Mouse (Mus musculus) cortical plate, adult 2 months (tissue): Measurements from ENCODE around the gene Nrxn1. TPM values are rescaled to one million over a fixed set of nuclear protein-coding genes. Genes with fewer than 3 reads are reported as not detected.
"Not testable (repeated sequence)": the region's sequence is repeated elsewhere in the genome, so short reads cannot be mapped to it uniquely, and the experiment has no call there.

ENCODE experiments used
- H3K27ac ChIP-seq: fragments of 200-500 bp; 2 replicates; pipeline ENCODE4 v1.5.1; 2012; ENCODE audit warnings: low read length, control low read depth, inconsistent platforms; ENCODE audit not compliant: insufficient read depth
- H3K4me1 ChIP-seq: fragments of 200-500 bp; 2 replicates; pipeline ENCODE4 v1.6.1; 2011; ENCODE audit warnings: low read length; ENCODE audit not compliant: control insufficient read depth, insufficient read depth
- H3K4me3 ChIP-seq: fragments of 200-500 bp; 2 replicates; pipeline ENCODE4 v1.5.1; 2011; ENCODE audit warnings: mild to moderate bottlenecking, low read length, control low read depth; ENCODE audit not compliant: insufficient read depth
- CTCF ChIP-seq: fragments of 200-500 bp; IDR thresholded peaks from 2 replicates; pipeline ENCODE4 v1.5.1; 2011; ENCODE audit warnings: mild to moderate bottlenecking, control low read depth, low read length; ENCODE audit not compliant: insufficient read depth; ENCODE audit errors: extremely low read depth
- POLR2A ChIP-seq: fragments of 200-500 bp; IDR thresholded peaks from 2 replicates; pipeline ENCODE4 v1.6.1; 2011; ENCODE audit warnings: mild to moderate bottlenecking, low read length, control low read depth; ENCODE audit not compliant: insufficient read depth; ENCODE audit errors: extremely low read depth
- polyA plus RNA-seq: library from polyadenylated mRNA; depleted of rRNA; stranded (reverse); fragments of >200 nt; gene quantifications from 2 replicates; pipeline ENCODE4 v1.2.3, GENCODE M21; 2012

Nrxn1 gene
- polyA plus RNA-seq, 1 experiment: 244 TPM

DNA sequence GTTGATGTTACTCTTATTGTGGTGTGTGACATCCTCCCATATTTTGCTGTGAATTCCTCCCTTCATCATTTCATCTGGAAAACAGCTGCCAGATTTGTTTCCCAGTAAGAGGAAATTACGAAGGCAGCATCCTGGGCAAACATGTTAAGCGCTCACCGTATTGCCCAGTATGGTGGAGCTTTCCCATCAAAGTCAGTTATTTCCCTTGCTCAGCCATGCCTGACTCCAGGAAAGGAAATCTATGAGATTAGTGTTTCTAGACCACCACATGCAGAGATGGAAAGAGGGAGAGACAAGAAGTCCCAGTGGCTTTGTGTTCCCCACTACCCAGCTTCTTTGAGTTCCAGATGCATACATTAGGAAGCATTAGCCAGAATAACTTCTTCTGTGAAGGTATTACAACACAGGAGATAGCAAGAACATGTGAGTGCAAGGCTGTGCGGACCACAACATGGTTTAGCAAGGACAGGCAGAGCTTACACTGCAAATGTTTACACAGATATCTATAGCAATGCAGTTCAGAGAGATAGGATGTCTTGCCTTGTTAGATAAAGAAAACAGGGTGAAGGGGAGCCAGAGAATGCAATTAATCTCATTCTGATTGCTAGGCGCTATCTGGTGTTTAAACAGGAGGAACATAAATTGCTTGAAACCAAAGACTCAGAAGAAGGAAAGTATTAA lies 839.3 kb downstream of the Nrxn1 start:
- peak overlapping the region; percentile 46; the same call in 1 of the 2 replicates for H3K27ac ChIP-seq
- TF ChIP-seq CTCF (no peak), POLR2A (no peak)
- H3K4me1 ChIP-seq: peaks cover 7% of the 10 kb centered on the region
- H3K4me3 ChIP-seq: no peak overlapping the region

DNA sequence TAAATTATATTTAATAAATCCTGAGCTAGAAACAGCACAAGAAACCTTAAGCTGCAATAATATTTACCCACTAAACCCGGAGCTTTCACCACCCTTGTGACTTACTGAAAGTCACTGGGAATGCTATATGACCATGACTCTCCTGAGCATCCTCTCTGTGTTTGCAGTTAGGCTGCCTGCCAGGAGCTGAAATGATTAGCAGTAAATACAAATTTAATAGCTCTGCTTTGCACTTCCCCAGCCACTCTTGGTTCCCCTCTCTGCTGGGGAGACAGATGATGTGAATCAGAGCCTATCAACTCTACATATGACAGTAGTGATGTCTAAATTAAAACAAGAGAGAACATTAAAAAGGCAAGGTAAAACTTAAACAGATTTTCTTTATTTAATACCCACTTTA lies 840.7 kb downstream of the Nrxn1 start:
- peaks cover 7% of the 10 kb centered on the region for H3K4me1 ChIP-seq
- TF ChIP-seq POLR2A: no peak
- H3K4me3 ChIP-seq: no peak overlapping the region
- no peak overlapping the region for H3K27ac ChIP-seq

GRCm38 (mm10) chr17:90247071-90247849 lies 845.6 kb downstream of the Nrxn1 start:
- peak overlapping the region; percentile 35; the same call in 1 of the 2 replicates for H3K27ac ChIP-seq
- H3K4me1 ChIP-seq: peaks cover 5% of the 10 kb centered on the region
- TF ChIP-seq POLR2A (no peak), CTCF (no peak)
- H3K4me3 ChIP-seq: no peak overlapping the region

DNA sequence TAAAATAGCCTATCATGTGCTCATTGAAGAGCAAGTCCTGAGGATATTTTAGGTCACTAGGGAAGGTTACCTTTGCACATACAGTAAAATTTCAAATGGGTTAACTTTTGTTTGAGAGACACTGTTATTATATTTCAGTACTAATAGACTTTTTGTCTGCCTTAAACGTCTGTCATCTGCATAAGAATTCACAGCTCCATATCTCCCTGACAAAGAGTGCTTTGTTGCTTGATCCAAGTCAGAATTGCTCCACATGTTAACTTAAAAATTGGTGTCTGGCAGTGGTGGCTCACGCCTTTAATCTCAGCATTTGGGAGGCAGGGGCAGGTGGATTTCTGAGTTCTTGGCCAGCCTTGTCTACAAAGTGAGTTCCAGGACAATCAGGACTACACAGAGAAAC lies 848.5 kb downstream of the Nrxn1 start:
- no peak overlapping the region for H3K27ac ChIP-seq
- H3K4me1 ChIP-seq: peaks cover 1% of the 10 kb centered on the region; the same call in 1 of the 2 replicates
- H3K4me3 ChIP-seq: no peak overlapping the region
- TF ChIP-seq POLR2A (no peak), CTCF (no peak)

GRCm38 (mm10) chr17:90238964-90239363 lies 853.9 kb downstream of the Nrxn1 start:
- no peak for TF ChIP-seq POLR2A
- TF ChIP-seq CTCF: no peak
- H3K4me1 ChIP-seq: no peaks in the 10 kb centered on the region
- no peak overlapping the region for H3K4me3 ChIP-seq
- H3K27ac ChIP-seq: no peak overlapping the region

- TF ChIP-seq POLR2A (no peak), CTCF (no peak)
- H3K4me1 ChIP-seq: no peaks in the 10 kb centered on the region
- H3K4me3 ChIP-seq: no peak overlapping the region
- H3K27ac ChIP-seq: no peak overlapping the region
These were observed 854.4 kb downstream of the Nrxn1 start for GRCm38 (mm10) chr17:90238517-90238916.

GRCm38 (mm10) chr17:90235674-90236073 lies 857.2 kb downstream of the Nrxn1 start:
- not testable (repeated sequence) for H3K4me1 ChIP-seq, H3K4me3 ChIP-seq, H3K27ac ChIP-seq

GRCm38 (mm10) chr17:90234806-90235205 lies 858.1 kb downstream of the Nrxn1 start:
- no peak overlapping the region for H3K4me3 ChIP-seq

DNA sequence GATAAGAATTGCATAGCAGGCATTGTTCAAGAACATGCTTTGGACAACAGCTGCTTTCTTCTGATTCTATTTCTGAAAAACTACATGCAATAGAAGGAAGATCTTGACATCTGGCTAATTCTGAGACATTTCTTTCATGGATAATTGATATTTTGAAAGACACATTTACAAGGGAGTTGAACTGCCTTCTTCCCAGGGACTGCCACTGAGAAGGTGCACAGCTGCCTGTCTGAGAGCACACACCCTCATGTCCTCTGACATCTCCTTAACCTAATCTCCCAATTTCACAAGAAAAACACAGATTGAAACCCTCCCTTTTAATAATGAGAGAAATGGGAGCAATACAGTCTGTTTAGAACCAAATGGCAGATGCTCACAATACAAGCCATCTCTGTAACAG lies 884.3 kb downstream of the Nrxn1 start:
- Histone ChIP-seq H3K27ac (no peak overlapping the region), H3K4me1 (no peaks in the 10 kb centered on the region), H3K4me3 (no peak overlapping the region)
- TF ChIP-seq CTCF (no peak), POLR2A (no peak)

More at GRCm38 (mm10) chr17:90234806-90235205, 858.1 kb downstream of the Nrxn1 start:
- TF ChIP-seq POLR2A: no peak
- TF ChIP-seq CTCF: no peak
- H3K27ac ChIP-seq: no peak overlapping the region
- H3K4me1 ChIP-seq: no peaks in the 10 kb centered on the region

- TF ChIP-seq CTCF (no peak), POLR2A (no peak)
- no peaks in the 10 kb centered on the region for H3K4me1 ChIP-seq
- H3K27ac ChIP-seq: no peak overlapping the region
- no peak overlapping the region for H3K4me3 ChIP-seq
These were observed 885.3 kb downstream of the Nrxn1 start for GRCm38 (mm10) chr17:90207617-90208016.

- no peaks in the 10 kb centered on the region for H3K4me1 ChIP-seq
- no peak for TF ChIP-seq POLR2A
- no peak for TF ChIP-seq CTCF
- H3K27ac ChIP-seq: no peak overlapping the region
- no peak overlapping the region for H3K4me3 ChIP-seq
These were observed 888.9 kb downstream of the Nrxn1 start for GRCm38 (mm10) chr17:90203993-90204392.
